Mouse (Mus musculus) MEL (cell line): ENCODE data around the gene 4930480E11Rik. TPM values are rescaled to one million over a fixed set of nuclear protein-coding genes. Genes with fewer than 3 reads are reported as not detected.
"Not testable (repeated sequence)": the region's sequence is repeated elsewhere in the genome, so short reads cannot be mapped to it uniquely, and the experiment has no call there.

Experiments
- DNase-seq: peaks from one replicate; pipeline ENCODE4 v3.0.0; 2011; ENCODE audit warnings: low read depth, low spot score
- H3K27ac ChIP-seq: 2 replicates; pipeline ENCODE4 v1.5.1; 2012; ENCODE audit warnings: low read depth, mild to moderate bottlenecking, control low read depth, low read length, moderate library complexity; ENCODE audit not compliant: control insufficient read depth
- H3K27me3 ChIP-seq, 2 experiments: fragments of 150-350 bp in 1 of 2; sonication (generic) in 1 of 2; 2 replicates each; pipeline ENCODE4 v1.6.1; 2012; ENCODE audit warnings: low read length in 2 of 2, mild to moderate bottlenecking in 2 of 2, improper control_type of control experiment in 1 of 2, moderate library complexity in 1 of 2; ENCODE audit not compliant: insufficient read depth in 2 of 2, control insufficient read depth in 1 of 2
- H3K36me3 ChIP-seq, 2 experiments: 2 replicates each; pipeline ENCODE4 v1.6.1; 2012 to 2014; ENCODE audit warnings: low read length in 2 of 2, improper control_type of control experiment in 1 of 2, inconsistent platforms in 1 of 2, mild to moderate bottlenecking in 1 of 2; ENCODE audit not compliant: insufficient read depth in 2 of 2, control insufficient read depth in 1 of 2
- H3K4me1 ChIP-seq, 2 experiments: fragments of 150-350 bp in 1 of 2; sonication (generic) in 1 of 2; 2 replicates each; pipeline ENCODE4 v1.6.1; 2012; ENCODE audit warnings: low read length in 2 of 2, improper control_type of control experiment in 1 of 2, mild to moderate bottlenecking in 1 of 2; ENCODE audit not compliant: insufficient read depth in 2 of 2, control insufficient read depth in 1 of 2
- H3K4me3 ChIP-seq, 2 experiments: fragments of 150-350 bp in 1 of 2; sonication (generic) in 1 of 2; 2 replicates each; pipeline ENCODE4 v1.5.1; 2012; ENCODE audit warnings: low read depth in 2 of 2, low read length in 2 of 2, mild to moderate bottlenecking in 2 of 2, moderate library complexity in 2 of 2, control low read depth in 1 of 2, improper control_type of control experiment in 1 of 2; ENCODE audit not compliant: control insufficient read depth in 1 of 2, insufficient read depth in 1 of 2
- H3K79me2 ChIP-seq: 2 replicates; pipeline ENCODE4 v1.6.1; 2012; ENCODE audit warnings: mild to moderate bottlenecking, low read length, moderate library complexity; ENCODE audit not compliant: control insufficient read depth, poor library complexity, insufficient read depth
- H3K9ac ChIP-seq: 2 replicates; pipeline ENCODE4 v1.6.1; 2012; ENCODE audit warnings: low read depth, mild to moderate bottlenecking, control low read depth, low read length, moderate library complexity; ENCODE audit not compliant: control insufficient read depth, poor library complexity, severe bottlenecking
- H3K9me3 ChIP-seq: fragments of 150-350 bp; sonication (generic); replicated peaks from 2 replicates; pipeline ENCODE4 v1.6.1; 2012; ENCODE audit warnings: mild to moderate bottlenecking, low read length, improper control_type of control experiment, moderate library complexity; ENCODE audit not compliant: insufficient read depth
- MAFK ChIP-seq: IDR thresholded peaks from 2 replicates; pipeline ENCODE4 v1.6.1; 2011; ENCODE audit warnings: low read depth, mild to moderate bottlenecking, low read length, improper control_type of control experiment, borderline replicate concordance
- polyA plus RNA-seq, 2 experiments: library from polyadenylated mRNA; stranded (reverse) in 1 of 2; unstranded in 1 of 2; fragments of >175 nt in 1 of 2; fragments of >200 nt in 1 of 2; gene quantifications; 2 replicates each; pipeline versions ENCODE4 v1.2.1 to v1.2.4; 2012; ENCODE audit warnings: low replicate concordance in 2 of 2, low read depth in 1 of 2; ENCODE audit not compliant: insufficient read length in 2 of 2, insufficient read depth in 1 of 2, missing spikeins in 1 of 2
- total RNA-seq: library from RNA; depleted of rRNA; stranded (reverse); fragments of 300-350 nt; gene quantifications from 2 replicates; pipeline ENCODE4 v1.2.3, GENCODE M21; 2012; rRNA removed

4930480E11Rik gene
- total RNA-seq: not detected in 2 replicates
- not detected for polyA plus RNA-seq

DNA sequence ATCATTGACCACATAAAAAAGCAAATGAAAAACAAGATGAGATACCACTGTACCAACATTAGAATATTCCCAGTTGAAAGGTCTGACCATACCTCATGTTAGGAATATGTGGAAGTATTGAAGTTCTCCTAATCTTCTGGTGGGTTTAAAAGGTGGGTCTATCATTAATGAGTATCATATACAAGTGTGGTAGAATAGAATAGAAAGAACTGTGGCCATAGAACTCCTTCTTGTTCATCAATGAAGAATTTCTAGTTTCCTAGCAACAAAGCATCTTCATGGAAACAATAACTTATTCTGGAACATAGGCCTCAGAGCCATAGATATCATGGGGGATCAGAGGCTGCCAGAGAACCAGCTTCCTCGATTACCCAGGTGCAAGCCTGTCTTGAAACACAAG is at the start of gene 4930480E11Rik:
4930480E11Rik (plus strand) TSS at position 301 of the 400 bp plus-strand sequence.
- Histone ChIP-seq H3K9ac (no peak within 1 kb of the TSS), H3K9me3 (no peaks in the 10 kb centered on the region), H3K4me3 (no peak within 1 kb of the TSS), H3K27ac (no peak within 1 kb of the TSS), H3K4me1 (no peaks in the 10 kb centered on the region), H3K36me3 (no peaks in the 10 kb centered on the region), H3K27me3 (no peaks in the 10 kb centered on the region), H3K79me2 (no peaks in the 10 kb centered on the region)
- no peak for DNase-seq
- no peak for TF ChIP-seq MAFK

DNA sequence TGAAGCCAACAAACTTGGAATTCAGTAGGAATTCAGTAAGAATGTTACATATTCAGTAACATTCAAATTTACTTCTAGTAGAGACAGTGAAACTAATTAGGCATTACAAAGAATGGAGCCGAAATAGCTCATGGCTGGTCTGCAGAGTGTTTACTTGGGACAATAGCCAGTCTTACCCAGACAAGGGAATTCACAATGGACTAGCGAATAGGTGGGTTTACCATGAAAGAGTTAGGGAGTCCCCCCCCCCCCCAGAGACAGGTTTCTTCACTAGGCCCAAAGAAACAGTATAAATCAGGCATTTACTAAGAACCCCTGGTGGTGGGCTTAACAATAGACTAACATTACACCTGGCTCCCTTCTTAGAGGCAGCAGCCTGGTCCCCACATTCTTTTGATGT is 33.9 kb downstream of the 4930480E11Rik start:
- not testable (repeated sequence) for H3K27ac ChIP-seq, H3K9ac ChIP-seq, H3K4me3 ChIP-seq, H3K4me1 ChIP-seq, H3K27me3 ChIP-seq, H3K9me3 ChIP-seq, DNase-seq, H3K36me3 ChIP-seq, H3K79me2 ChIP-seq

Other genes starting within 250 kb of the 4930480E11Rik start
- gene Gm5938, start 244.2 kb upstream of the 4930480E11Rik start, total RNA-seq: not detected in 2 replicates
- not detected for gene Gm5938, start 244.2 kb upstream of the 4930480E11Rik start, polyA plus RNA-seq
- gene Obp1b, start 182.9 kb upstream of the 4930480E11Rik start, total RNA-seq: not detected in 2 replicates
- not detected for gene Obp1b, start 182.9 kb upstream of the 4930480E11Rik start, polyA plus RNA-seq
- not detected in 2 replicates for gene Gm14743, start 123.7 kb upstream of the 4930480E11Rik start, total RNA-seq
- not detected for gene Gm14743, start 123.7 kb upstream of the 4930480E11Rik start, polyA plus RNA-seq
- 2.7 and 4.5 TPM in 2 replicates for gene Prrg1, start 214.3 kb downstream of the 4930480E11Rik start, total RNA-seq
- 1 to 10 TPM in 1 of 2 experiments, not detected in 1; 3.5 TPM for gene Prrg1, start 214.3 kb downstream of the 4930480E11Rik start, polyA plus RNA-seq